Mouse (Mus musculus): ENCODE measurements around the gene Tmem63b.
A peak's percentile ranks its signal among the peaks of the same experiment; 100 is the strongest.

Gene Tmem63b

GRCm38 (mm10) chr17:45686716-45687115, at the start of gene Tmem63b:
Gene Tmem63b (minus strand): TSS chr17:45686905.
- no peak for DNase-seq (ENCODE audit: low read depth in 1 of 2, low spot score in 2 of 2)

- peak in 1 of 2 experiments; percentile 69 for DNase-seq (ENCODE audit: low read depth in 1 of 2, low spot score in 2 of 2)
Observed at GRCm38 (mm10) chr17:45735382-45736310, 48.9 kb upstream of the Tmem63b start.

- no peak for DNase-seq (ENCODE audit: low read depth in 1 of 2, low spot score in 2 of 2)
Observed at GRCm38 (mm10) chr17:45734881-45735280, 48.2 kb upstream of the Tmem63b start.

GRCm38 (mm10) chr17:45734333-45734732, 47.6 kb upstream of the Tmem63b start:
- DNase-seq (ENCODE audit: low read depth in 1 of 2, low spot score in 2 of 2): no peak

GRCm38 (mm10) chr17:45733735-45734301, 47.1 kb upstream of the Tmem63b start, which contains the start of gene 1600014C23Rik:
Gene 1600014C23Rik (minus strand): TSS chr17:45733844.
- peak in 1 of 2 experiments; percentile 46 for DNase-seq (ENCODE audit: low read depth in 1 of 2, low spot score in 2 of 2)

- no peak for DNase-seq (ENCODE audit: low read depth in 1 of 2, low spot score in 2 of 2)
Observed at GRCm38 (mm10) chr17:45733038-45733734, 46.5 kb upstream of the Tmem63b start.

GRCm38 (mm10) chr17:45731172-45731864, 44.6 kb upstream of the Tmem63b start:
- peak in 1 of 2 experiments; percentile 66 for DNase-seq (ENCODE audit: low read depth in 1 of 2, low spot score in 2 of 2)

GRCm38 (mm10) chr17:45730696-45731095, 44.0 kb upstream of the Tmem63b start:
- no peak for DNase-seq (ENCODE audit: low read depth in 1 of 2, low spot score in 2 of 2)

- no peak for DNase-seq (ENCODE audit: low read depth in 1 of 2, low spot score in 2 of 2)
Observed at GRCm38 (mm10) chr17:45729387-45729786, 42.7 kb upstream of the Tmem63b start.

GRCm38 (mm10) chr17:45727983-45728723, 41.4 kb upstream of the Tmem63b start:
- no peak for DNase-seq (ENCODE audit: low read depth in 1 of 2, low spot score in 2 of 2)

- no peak for DNase-seq (ENCODE audit: low read depth in 1 of 2, low spot score in 2 of 2)
Observed at GRCm38 (mm10) chr17:45727481-45727880, 40.8 kb upstream of the Tmem63b start.

GRCm38 (mm10) chr17:45726249-45726648, 39.5 kb upstream of the Tmem63b start:
- no peak for DNase-seq (ENCODE audit: low read depth in 1 of 2, low spot score in 2 of 2)

GRCm38 (mm10) chr17:45724574-45724921, 37.8 kb upstream of the Tmem63b start:
- no peak for DNase-seq (ENCODE audit: low read depth in 1 of 2, low spot score in 2 of 2)

GRCm38 (mm10) chr17:45723732-45724573, 37.2 kb upstream of the Tmem63b start:
- DNase-seq (ENCODE audit: low read depth in 1 of 2, low spot score in 2 of 2): peak in 1 of 2 experiments; percentile 68

- DNase-seq (ENCODE audit: low read depth in 1 of 2, low spot score in 2 of 2): peak in 1 of 2 experiments; percentile 56
Observed at GRCm38 (mm10) chr17:45718323-45718722, 31.6 kb upstream of the Tmem63b start.

GRCm38 (mm10) chr17:45711525-45711924, 24.8 kb upstream of the Tmem63b start:
- DNase-seq (ENCODE audit: low read depth in 1 of 2, low spot score in 2 of 2): no peak

- no peak for DNase-seq (ENCODE audit: low read depth in 1 of 2, low spot score in 2 of 2)
Observed at GRCm38 (mm10) chr17:45710407-45710806, 23.7 kb upstream of the Tmem63b start.

- no peak for DNase-seq (ENCODE audit: low read depth in 1 of 2, low spot score in 2 of 2)
Observed at GRCm38 (mm10) chr17:45709829-45710228, 23.1 kb upstream of the Tmem63b start.

- no peak for DNase-seq (ENCODE audit: low read depth in 1 of 2, low spot score in 2 of 2)
Observed at GRCm38 (mm10) chr17:45708179-45708578, 21.5 kb upstream of the Tmem63b start.

All from monocyte, adult 2 months (primary cell).